Mouse (Mus musculus): ENCODE measurements around the gene Pcdh9. TPM values are rescaled to one million over a fixed set of nuclear protein-coding genes. Genes with fewer than 3 reads are reported as not detected.
A peak's percentile ranks its signal among the peaks of the same experiment; 100 is the strongest.

Gene Pcdh9
- polyA plus RNA-seq, 1 experiment from 2014 or later = 24.1 TPM

DNA sequence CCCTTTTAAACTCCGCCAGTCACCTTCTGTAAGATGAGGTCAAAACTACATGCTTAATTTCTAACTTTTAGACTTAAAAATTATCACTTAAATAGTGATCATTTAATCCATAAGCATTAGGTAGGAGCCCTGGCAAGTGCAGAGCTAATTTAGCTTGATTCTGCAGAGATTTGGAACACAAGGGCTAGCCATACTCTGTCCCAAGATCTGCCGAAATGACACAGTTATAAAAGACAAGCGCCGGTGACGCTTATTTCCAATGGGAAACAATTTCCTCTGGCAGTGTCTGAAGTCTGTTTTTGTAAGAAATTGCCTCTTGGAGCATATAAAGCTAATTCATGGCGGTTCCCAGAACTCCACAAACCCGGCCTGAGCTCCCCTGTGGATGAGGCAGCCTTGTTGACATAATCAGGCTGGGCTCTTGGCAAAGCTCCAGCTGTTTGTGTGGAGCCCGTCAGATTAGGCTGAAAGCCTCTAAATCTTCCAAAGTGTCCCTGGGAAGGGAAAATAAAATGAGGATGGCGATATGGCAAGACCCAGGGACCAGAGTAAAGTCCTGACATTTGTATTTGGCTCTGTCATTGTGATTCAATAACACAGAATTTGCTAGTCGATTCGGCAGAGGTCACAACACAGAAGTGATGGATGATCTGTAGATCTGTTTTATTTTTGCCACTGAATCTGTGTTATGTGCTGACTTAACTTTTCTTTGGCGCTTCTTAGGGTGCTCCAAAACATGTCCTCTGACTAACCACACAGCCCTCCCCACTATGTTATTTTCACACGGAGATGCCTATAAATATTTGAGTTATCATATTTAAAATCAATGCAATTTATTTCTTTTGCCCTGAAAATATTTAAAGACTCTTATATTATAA lies 391.4 kb downstream of the Pcdh9 start:
- no peak; the same call in 1 of the 2 replicates for ATAC-seq (ENCODE audit: insufficient read depth, low FRiP score)
- H3K4me1 ChIP-seq (ENCODE audit: control insufficient read depth, insufficient read depth, low read length) = peaks cover 4% of the 10 kb centered on the region; the same call in 1 of the 2 replicates
- 0 out of 2 replicates have a peak overlapping the region, but pooled peaks have one; percentile 12 for H3K4me2 ChIP-seq (ENCODE audit: low read depth, low read length)
- H3K27me3 ChIP-seq (ENCODE audit: control insufficient read depth, insufficient read depth, low read length) = no peaks in the 10 kb centered on the region
- 27% methylated on average over 13 of the region's 13 CpGs for WGBS
- H3K27ac ChIP-seq (ENCODE audit: low read length) = no peak overlapping the region
- no peaks in the 10 kb centered on the region for H3K9me3 ChIP-seq (replicated peaks; ENCODE audit: control insufficient read depth, low read length)
- H3K36me3 ChIP-seq (ENCODE audit: control insufficient read depth, insufficient read depth, low read length) = no peaks in the 10 kb centered on the region
- no peak overlapping the region for H3K9ac ChIP-seq (ENCODE audit: low read length)
- H3K4me3 ChIP-seq (replicated peaks; ENCODE audit: low read length) = no peak overlapping the region

DNA sequence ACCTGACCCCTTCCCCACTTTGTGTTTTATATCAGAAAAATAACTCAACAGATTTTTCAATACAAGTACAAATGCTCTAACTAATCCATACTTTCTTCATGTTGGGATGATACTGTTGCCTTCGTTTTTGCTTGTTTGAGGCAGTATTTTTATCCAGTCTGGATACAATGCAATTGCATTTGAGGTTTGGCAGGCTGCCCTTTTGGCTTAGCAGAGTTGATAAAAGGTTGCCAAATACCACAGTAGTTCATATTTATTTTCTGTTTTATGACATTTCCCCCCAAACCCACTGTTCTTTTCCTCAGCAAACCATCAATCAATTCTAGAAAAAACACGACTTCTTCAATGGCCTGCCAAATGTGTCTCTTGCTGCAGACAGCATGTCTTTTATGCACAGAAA lies 415.5 kb downstream of the Pcdh9 start:
- ATAC-seq (ENCODE audit: insufficient read depth, low FRiP score) = no peak
- Histone ChIP-seq H3K4me1 (ENCODE audit: control insufficient read depth, insufficient read depth, low read length) (no peaks in the 10 kb centered on the region; the same call in 1 of the 2 replicates), H3K27ac (ENCODE audit: low read length) (no peak overlapping the region), H3K4me2 (ENCODE audit: low read depth, low read length) (no peak overlapping the region), H3K4me3 (replicated peaks; ENCODE audit: low read length) (no peak overlapping the region), H3K36me3 (ENCODE audit: control insufficient read depth, insufficient read depth, low read length) (no peaks in the 10 kb centered on the region), H3K9me3 (replicated peaks; ENCODE audit: control insufficient read depth, low read length) (no peaks in the 10 kb centered on the region), H3K9ac (ENCODE audit: low read length) (no peak overlapping the region), H3K27me3 (ENCODE audit: control insufficient read depth, insufficient read depth, low read length) (no peaks in the 10 kb centered on the region)
- WGBS = 20% methylated on average over 2 of the region's 2 CpGs

DNA sequence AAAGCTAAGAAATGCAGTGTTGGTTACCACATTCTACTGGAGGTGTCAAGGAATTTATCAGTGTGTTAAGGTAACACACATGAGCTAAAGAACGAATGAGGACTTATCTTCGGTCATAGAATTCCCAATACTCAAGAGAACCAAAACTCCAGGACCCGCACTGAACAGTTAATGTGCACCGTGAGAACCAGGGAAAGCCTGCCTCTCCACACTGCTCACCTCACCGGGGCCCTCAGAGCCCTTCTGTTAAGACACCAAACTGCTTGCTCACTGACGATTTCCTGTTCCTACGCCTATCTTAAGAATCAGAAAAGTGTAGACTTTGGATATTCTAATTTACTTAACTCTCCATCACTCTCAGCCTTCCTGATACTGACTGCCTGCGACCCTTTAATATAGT lies 418.0 kb downstream of the Pcdh9 start:
- no peak overlapping the region for H3K9ac ChIP-seq (ENCODE audit: low read length)
- H3K4me2 ChIP-seq (ENCODE audit: low read depth, low read length) = no peak overlapping the region
- no peaks in the 10 kb centered on the region; the same call in 1 of the 2 replicates for H3K4me1 ChIP-seq (ENCODE audit: control insufficient read depth, insufficient read depth, low read length)
- 84% methylated on average over 8 of the region's 8 CpGs for WGBS
- H3K36me3 ChIP-seq (ENCODE audit: control insufficient read depth, insufficient read depth, low read length) = no peaks in the 10 kb centered on the region
- no peak overlapping the region for H3K4me3 ChIP-seq (replicated peaks; ENCODE audit: low read length)
- H3K27me3 ChIP-seq (ENCODE audit: control insufficient read depth, insufficient read depth, low read length) = no peaks in the 10 kb centered on the region
- ATAC-seq (ENCODE audit: insufficient read depth, low FRiP score) = no peak
- H3K9me3 ChIP-seq (replicated peaks; ENCODE audit: control insufficient read depth, low read length) = no peaks in the 10 kb centered on the region
- no peak overlapping the region for H3K27ac ChIP-seq (ENCODE audit: low read length)

DNA sequence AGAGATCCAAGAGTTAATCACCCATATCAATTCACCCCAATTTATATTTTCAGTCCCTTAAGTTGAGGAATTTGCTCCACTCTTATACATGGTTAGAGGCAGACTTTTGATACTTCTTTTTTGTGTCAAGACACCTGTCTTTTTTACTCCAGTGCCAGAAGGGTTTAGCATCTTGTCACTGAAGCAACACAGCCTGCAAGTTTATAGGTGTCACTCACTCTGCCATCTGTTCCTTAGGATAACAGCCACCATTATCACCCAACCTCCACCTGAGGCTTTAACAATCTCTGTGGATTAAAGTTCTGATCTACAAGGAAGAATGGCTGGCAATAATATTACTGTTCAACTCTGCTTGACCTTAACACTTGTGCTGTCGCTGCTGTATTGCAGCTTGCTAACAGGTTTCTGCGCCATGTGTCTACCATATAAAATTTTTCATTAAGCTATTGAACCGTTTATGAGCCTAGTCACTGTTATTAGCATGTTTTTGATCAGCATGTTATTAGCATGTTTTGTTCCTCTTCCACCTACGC lies 427.1 kb downstream of the Pcdh9 start:
- H3K4me2 ChIP-seq (ENCODE audit: low read depth, low read length) = no peak overlapping the region
- H3K27me3 ChIP-seq (ENCODE audit: control insufficient read depth, insufficient read depth, low read length) = no peaks in the 10 kb centered on the region
- no peak overlapping the region for H3K4me3 ChIP-seq (replicated peaks; ENCODE audit: low read length)
- no peaks in the 10 kb centered on the region for H3K4me1 ChIP-seq (ENCODE audit: control insufficient read depth, insufficient read depth, low read length)
- no peak overlapping the region for H3K9ac ChIP-seq (ENCODE audit: low read length)
- no peaks in the 10 kb centered on the region for H3K9me3 ChIP-seq (replicated peaks; ENCODE audit: control insufficient read depth, low read length)
- WGBS = 84% methylated on average over 4 of the region's 4 CpGs
- ATAC-seq (ENCODE audit: insufficient read depth, low FRiP score) = no peak
- no peak overlapping the region for H3K27ac ChIP-seq (ENCODE audit: low read length)
- no peaks in the 10 kb centered on the region for H3K36me3 ChIP-seq (ENCODE audit: control insufficient read depth, insufficient read depth, low read length)

DNA sequence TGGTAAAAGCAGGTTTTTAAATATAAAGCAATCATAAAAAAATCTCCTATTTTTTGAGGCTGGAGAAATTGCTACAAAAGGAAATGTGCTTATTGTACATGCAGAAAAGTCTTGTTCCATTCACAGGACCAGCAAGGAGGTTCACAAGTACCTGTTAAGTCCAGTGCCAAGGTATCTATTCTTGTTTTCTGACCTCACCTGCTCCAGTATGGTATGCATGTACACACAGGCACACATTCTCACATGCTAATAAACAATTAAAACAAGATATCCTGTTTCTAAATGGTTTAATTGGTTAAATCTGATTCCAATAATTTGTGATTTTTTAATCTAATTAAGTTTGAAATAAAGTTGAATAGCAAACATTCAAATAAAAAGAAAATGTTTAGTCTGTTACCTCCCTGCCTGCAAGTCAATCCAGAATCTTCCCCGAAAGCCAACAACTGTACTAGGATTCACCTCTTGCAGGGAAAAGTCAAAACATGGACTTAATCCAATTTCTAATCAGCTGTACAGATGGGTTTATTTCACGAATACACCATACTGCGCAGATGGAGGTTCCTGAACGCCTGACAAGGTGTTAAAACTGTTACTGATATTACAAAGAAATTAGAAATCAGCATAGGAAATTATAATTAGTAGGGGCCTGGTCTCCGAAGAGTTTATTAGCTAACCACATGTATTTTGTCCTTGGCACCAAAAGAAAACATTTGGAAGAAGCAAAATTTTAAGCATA lies 439.4 kb downstream of the Pcdh9 start:
- H3K27ac ChIP-seq (ENCODE audit: low read length) = no peak overlapping the region
- no peak overlapping the region for H3K9ac ChIP-seq (ENCODE audit: low read length)
- H3K4me2 ChIP-seq (ENCODE audit: low read depth, low read length) = no peak overlapping the region
- 78% methylated on average over 5 of the region's 5 CpGs for WGBS
- no peak for ATAC-seq (ENCODE audit: insufficient read depth, low FRiP score)
- H3K4me1 ChIP-seq (ENCODE audit: control insufficient read depth, insufficient read depth, low read length) = no peaks in the 10 kb centered on the region
- H3K4me3 ChIP-seq (replicated peaks; ENCODE audit: low read length) = no peak overlapping the region
- no peaks in the 10 kb centered on the region for H3K36me3 ChIP-seq (ENCODE audit: control insufficient read depth, insufficient read depth, low read length)
- no peaks in the 10 kb centered on the region for H3K9me3 ChIP-seq (replicated peaks; ENCODE audit: control insufficient read depth, low read length)
- no peaks in the 10 kb centered on the region for H3K27me3 ChIP-seq (ENCODE audit: control insufficient read depth, insufficient read depth, low read length)

DNA sequence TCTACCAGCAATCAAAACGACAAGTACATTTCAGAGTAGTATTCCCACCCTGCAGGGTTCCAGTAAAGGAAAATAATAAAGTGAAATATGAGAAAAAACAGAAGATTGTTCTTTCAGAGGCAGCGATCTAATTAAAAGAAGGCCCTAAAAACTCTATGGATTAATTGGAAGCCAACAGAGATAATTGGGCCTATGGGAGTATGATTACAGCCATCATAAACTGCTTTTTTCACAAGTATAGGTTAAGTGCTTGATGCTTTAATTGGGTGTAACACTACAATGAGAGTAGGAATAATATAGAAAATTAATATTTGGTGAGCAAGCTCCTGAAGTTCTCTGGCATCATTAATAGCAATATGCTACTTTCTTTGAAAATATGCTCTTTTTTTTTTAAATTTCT lies 448.6 kb downstream of the Pcdh9 start:
- WGBS = 84% methylated on average over 2 of the region's 2 CpGs
- no peaks in the 10 kb centered on the region for H3K4me1 ChIP-seq (ENCODE audit: control insufficient read depth, insufficient read depth, low read length)
- no peak overlapping the region for H3K27ac ChIP-seq (ENCODE audit: low read length)
- no peaks in the 10 kb centered on the region for H3K27me3 ChIP-seq (ENCODE audit: control insufficient read depth, insufficient read depth, low read length)
- no peak overlapping the region for H3K4me3 ChIP-seq (replicated peaks; ENCODE audit: low read length)
- H3K36me3 ChIP-seq (ENCODE audit: control insufficient read depth, insufficient read depth, low read length) = no peaks in the 10 kb centered on the region
- no peak overlapping the region for H3K9ac ChIP-seq (ENCODE audit: low read length)
- no peak for ATAC-seq (ENCODE audit: insufficient read depth, low FRiP score)
- no peaks in the 10 kb centered on the region for H3K9me3 ChIP-seq (replicated peaks; ENCODE audit: control insufficient read depth, low read length)
- no peak overlapping the region for H3K4me2 ChIP-seq (ENCODE audit: low read depth, low read length)

DNA sequence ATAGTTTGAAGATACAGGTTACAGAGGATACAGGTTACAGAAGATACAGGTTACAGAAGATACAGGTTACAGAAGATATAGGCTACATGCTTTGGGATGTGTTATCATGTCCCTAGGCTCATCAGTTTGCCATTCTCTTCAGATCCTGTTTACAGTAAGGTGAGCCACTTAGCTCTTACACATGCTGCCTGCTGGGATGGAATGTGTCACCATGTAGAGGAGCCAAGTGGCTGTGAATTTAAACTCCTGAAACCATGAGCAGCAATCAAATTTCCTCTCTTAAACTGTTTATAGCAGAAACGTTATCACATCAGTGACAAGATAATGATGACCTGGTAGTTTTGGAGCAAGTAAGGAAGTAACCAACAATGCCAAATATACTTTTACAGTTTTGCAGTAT lies 453.3 kb downstream of the Pcdh9 start:
- ATAC-seq (ENCODE audit: insufficient read depth, low FRiP score) = no peak
- 46% methylated on average over 1 of the region's 1 CpGs for WGBS
- no peak overlapping the region for H3K27ac ChIP-seq (ENCODE audit: low read length)

DNA sequence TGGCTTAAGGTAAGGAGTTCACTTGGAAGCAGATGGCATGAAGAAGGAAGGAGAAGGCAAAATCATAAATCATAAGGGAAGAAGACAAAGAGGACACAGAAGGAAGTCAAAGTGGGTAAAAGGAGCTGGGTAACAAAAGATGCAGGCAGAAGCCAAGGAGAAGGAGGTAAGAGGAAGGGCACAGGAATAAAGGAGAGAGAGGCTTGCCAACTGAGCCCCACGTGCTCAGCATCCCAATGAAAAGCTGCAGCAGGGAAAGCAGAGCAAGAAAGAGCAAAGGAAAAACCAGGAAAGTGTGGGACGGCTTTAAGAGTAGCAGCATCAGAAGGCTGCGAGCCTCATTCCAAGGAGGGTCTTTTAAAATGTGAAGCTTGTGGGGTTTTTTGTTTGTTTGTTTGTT lies 473.7 kb downstream of the Pcdh9 start:
- H3K9me3 ChIP-seq (replicated peaks; ENCODE audit: control insufficient read depth, low read length) = no peaks in the 10 kb centered on the region
- WGBS = 69% methylated on average over 3 of the region's 3 CpGs
- no peaks in the 10 kb centered on the region for H3K36me3 ChIP-seq (ENCODE audit: control insufficient read depth, insufficient read depth, low read length)
- H3K27me3 ChIP-seq (ENCODE audit: control insufficient read depth, insufficient read depth, low read length) = no peaks in the 10 kb centered on the region
- H3K4me1 ChIP-seq (ENCODE audit: control insufficient read depth, insufficient read depth, low read length) = no peaks in the 10 kb centered on the region
- no peak overlapping the region for H3K4me2 ChIP-seq (ENCODE audit: low read depth, low read length)
- H3K9ac ChIP-seq (ENCODE audit: low read length) = no peak overlapping the region
- ATAC-seq (ENCODE audit: insufficient read depth, low FRiP score) = no peak
- no peak overlapping the region for H3K27ac ChIP-seq (ENCODE audit: low read length)
- no peak overlapping the region for H3K4me3 ChIP-seq (replicated peaks; ENCODE audit: low read length)

More for the DNA sequence above, 453.3 kb downstream of the Pcdh9 start:
- no peak overlapping the region for H3K9ac ChIP-seq (ENCODE audit: low read length)
- no peaks in the 10 kb centered on the region for H3K36me3 ChIP-seq (ENCODE audit: control insufficient read depth, insufficient read depth, low read length)
- no peaks in the 10 kb centered on the region for H3K9me3 ChIP-seq (replicated peaks; ENCODE audit: control insufficient read depth, low read length)
- H3K4me1 ChIP-seq (ENCODE audit: control insufficient read depth, insufficient read depth, low read length) = no peaks in the 10 kb centered on the region
- no peak overlapping the region for H3K4me3 ChIP-seq (replicated peaks; ENCODE audit: low read length)
- no peaks in the 10 kb centered on the region for H3K27me3 ChIP-seq (ENCODE audit: control insufficient read depth, insufficient read depth, low read length)
- no peak overlapping the region for H3K4me2 ChIP-seq (ENCODE audit: low read depth, low read length)

DNA sequence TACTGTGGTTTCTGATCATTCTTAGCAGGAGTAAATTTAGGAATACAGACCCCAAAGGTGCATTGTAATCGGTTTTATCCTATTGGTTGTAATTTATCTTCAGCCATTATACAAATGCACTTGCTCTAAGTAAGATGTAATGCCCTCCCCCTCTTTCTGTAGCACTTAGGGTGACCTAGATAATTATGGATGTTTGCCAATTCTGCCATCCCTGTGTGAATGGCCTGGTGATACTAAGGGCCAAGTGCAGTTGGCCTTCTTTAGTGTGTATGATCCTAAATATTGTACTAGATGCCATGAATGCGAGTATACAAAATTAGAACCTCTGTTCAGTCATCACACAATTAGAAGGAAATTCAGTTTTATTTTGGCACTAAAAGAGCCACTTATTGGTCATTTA lies 475.0 kb downstream of the Pcdh9 start:
- 85% methylated on average over 2 of the region's 2 CpGs for WGBS
- no peak overlapping the region for H3K4me3 ChIP-seq (replicated peaks; ENCODE audit: low read length)
- no peaks in the 10 kb centered on the region for H3K27me3 ChIP-seq (ENCODE audit: control insufficient read depth, insufficient read depth, low read length)
- H3K4me2 ChIP-seq (ENCODE audit: low read depth, low read length) = no peak overlapping the region
- H3K9me3 ChIP-seq (replicated peaks; ENCODE audit: control insufficient read depth, low read length) = no peaks in the 10 kb centered on the region
- no peak overlapping the region for H3K27ac ChIP-seq (ENCODE audit: low read length)
- H3K4me1 ChIP-seq (ENCODE audit: control insufficient read depth, insufficient read depth, low read length) = no peaks in the 10 kb centered on the region
- H3K9ac ChIP-seq (ENCODE audit: low read length) = no peak overlapping the region
- ATAC-seq (ENCODE audit: insufficient read depth, low FRiP score) = no peak
- H3K36me3 ChIP-seq (ENCODE audit: control insufficient read depth, insufficient read depth, low read length) = no peaks in the 10 kb centered on the region

All from stomach, embryonic 16.5 days (tissue).